Mouse (Mus musculus): ENCODE results near the gene Crlf2. TPM values are rescaled to one million over a fixed set of nuclear protein-coding genes. Genes with fewer than 3 reads are reported as not detected.

Gene Crlf2
- polyA plus RNA-seq (2014; fragmentation: Illumina TruSeq; extraction: RNeasy Lipid Tissue Mini Kit (QIAGEN cat#74804); ENCODE audit: low read depth, low replicate concordance) = 3.3 TPM

GRCm38 (mm10) chr5:109558404-109559160, at the start of gene Crlf2:
Gene Crlf2 (minus strand): TSS chr5:109558993.

Other genes with a start within 250 kb of the Crlf2 start
- not detected for gene Vmn2r16, start 228.8 kb downstream of the Crlf2 start, polyA plus RNA-seq (2014; fragmentation: Illumina TruSeq; extraction: RNeasy Lipid Tissue Mini Kit (QIAGEN cat#74804); ENCODE audit: low read depth, low replicate concordance)
- gene Vmn2r17, start 139.3 kb downstream of the Crlf2 start, polyA plus RNA-seq (2014; fragmentation: Illumina TruSeq; extraction: RNeasy Lipid Tissue Mini Kit (QIAGEN cat#74804); ENCODE audit: low read depth, low replicate concordance) = not detected
- gene 5430403G16Rik, start 132.0 kb upstream of the Crlf2 start, polyA plus RNA-seq (2014; fragmentation: Illumina TruSeq; extraction: RNeasy Lipid Tissue Mini Kit (QIAGEN cat#74804); ENCODE audit: low read depth, low replicate concordance) = 9.9 TPM
- 32.8 TPM for gene 4930522L14Rik, start 192.9 kb upstream of the Crlf2 start, polyA plus RNA-seq (2014; fragmentation: Illumina TruSeq; extraction: RNeasy Lipid Tissue Mini Kit (QIAGEN cat#74804); ENCODE audit: low read depth, low replicate concordance)